Mouse (Mus musculus) testis, adult 2 months (tissue): ENCODE measurements around the gene Ezr.

ENCODE experiments used
- CTCF ChIP-seq: fragments of 200-500 bp; IDR thresholded peaks from 2 replicates; pipeline ENCODE4 v1.5.1; 2012; ENCODE audit warnings: low read depth, mild to moderate bottlenecking, inconsistent platforms, low read length, moderate library complexity; ENCODE audit not compliant: control insufficient read depth, insufficient read depth, insufficient replicate concordance
- POLR2A ChIP-seq: fragments of 200-500 bp; IDR thresholded peaks from 2 replicates; pipeline ENCODE4 v1.6.1; 2012; ENCODE audit warnings: low read depth, mild to moderate bottlenecking, inconsistent platforms, low read length, moderate library complexity; ENCODE audit not compliant: control insufficient read depth

DNA sequence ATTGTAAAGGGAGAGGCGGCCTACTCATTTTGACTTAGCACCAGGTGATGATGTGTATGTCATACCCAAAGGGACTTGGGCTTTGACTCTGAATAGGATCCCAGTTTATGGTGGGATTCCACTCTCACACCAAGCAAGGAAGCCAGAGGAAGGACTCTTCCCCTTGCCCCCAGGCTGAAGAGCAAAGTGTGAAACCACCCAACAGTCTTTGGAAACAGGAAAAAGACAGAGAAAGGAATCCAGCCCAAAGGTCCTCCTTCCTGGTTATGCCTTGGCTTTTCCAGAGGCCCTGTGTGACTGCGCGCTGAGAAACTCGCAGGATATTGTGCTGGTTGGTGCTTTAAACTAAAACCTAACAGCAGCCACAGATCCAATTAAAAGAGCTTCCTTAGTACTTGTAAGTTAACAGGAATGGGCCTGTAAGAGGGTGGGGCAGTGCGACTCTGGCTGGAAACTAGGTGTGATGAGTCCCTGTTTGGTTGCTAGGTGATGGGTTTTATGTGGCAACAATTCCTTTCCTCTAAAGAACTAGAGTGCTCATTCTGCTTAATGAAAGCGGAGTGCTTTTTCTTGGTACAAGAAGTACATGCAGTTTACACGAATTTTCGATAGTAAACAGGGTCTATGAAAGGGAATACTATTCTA is 26.1 kb upstream of the Ezr start:
- TF ChIP-seq CTCF = no peak
- no peak for TF ChIP-seq POLR2A
